Mouse (Mus musculus): ENCODE results near the gene Wdr91.

Wdr91 gene

GRCm38 (mm10) chr6:34877509-34878321 lies 33.0 kb downstream of the Wdr91 start, which contains the start of gene Cyren:
TSS of gene Cyren (minus strand) at chr6:34878060.
- DNase-seq, result peak; percentile 89

GRCm38 (mm10) chr6:34876835-34877156 lies 33.9 kb downstream of the Wdr91 start:
- DNase-seq, result no peak

- DNase-seq, result no peak
Measured at GRCm38 (mm10) chr6:34875966-34876834, 34.5 kb downstream of the Wdr91 start.

GRCm38 (mm10) chr6:34875268-34875761 lies 35.4 kb downstream of the Wdr91 start:
- no peak for DNase-seq

- DNase-seq, result no peak
Measured at GRCm38 (mm10) chr6:34874101-34874921, 36.4 kb downstream of the Wdr91 start.

GRCm38 (mm10) chr6:34872871-34873270 lies 37.8 kb downstream of the Wdr91 start:
- DNase-seq, result no peak

GRCm38 (mm10) chr6:34871929-34872328 lies 38.7 kb downstream of the Wdr91 start:
- no peak for DNase-seq

- no peak for DNase-seq
Measured at GRCm38 (mm10) chr6:34870724-34871123, 40.0 kb downstream of the Wdr91 start.

GRCm38 (mm10) chr6:34870136-34870535 lies 40.5 kb downstream of the Wdr91 start:
- DNase-seq, result no peak

GRCm38 (mm10) chr6:34869225-34869915 lies 41.3 kb downstream of the Wdr91 start:
- no peak for DNase-seq

- no peak for DNase-seq
Measured at GRCm38 (mm10) chr6:34868507-34869217, 42.0 kb downstream of the Wdr91 start.

GRCm38 (mm10) chr6:34867995-34868350 lies 42.7 kb downstream of the Wdr91 start:
- no peak for DNase-seq

- DNase-seq, result no peak
Measured at GRCm38 (mm10) chr6:34867301-34867994, 43.2 kb downstream of the Wdr91 start.

GRCm38 (mm10) chr6:34866786-34867185 lies 43.9 kb downstream of the Wdr91 start:
- DNase-seq, result no peak

GRCm38 (mm10) chr6:34865711-34866593 lies 44.7 kb downstream of the Wdr91 start:
- DNase-seq, result no peak

- no peak for DNase-seq
Measured at GRCm38 (mm10) chr6:34865213-34865612, 45.5 kb downstream of the Wdr91 start.

- no peak for DNase-seq
Measured at GRCm38 (mm10) chr6:34863786-34864514, 46.7 kb downstream of the Wdr91 start.

- no peak for DNase-seq
Measured at GRCm38 (mm10) chr6:34862791-34863403, 47.8 kb downstream of the Wdr91 start, which contains the start of gene Tmem140. TSS of gene Tmem140 (plus strand) at chr6:34863146.

- no peak for DNase-seq
Measured at GRCm38 (mm10) chr6:34862381-34862780, 48.3 kb downstream of the Wdr91 start.
